Mouse (Mus musculus): ENCODE measurements around the gene Erf.

Gene Erf

GRCm38 (mm10) chr7:25238015-25238706 lies 12.4 kb downstream of the Erf start:
- peak; percentile 95 for DNase-seq (ENCODE audit: low spot score)

- peak; percentile 96 for DNase-seq (ENCODE audit: low spot score)
These were observed 13.1 kb downstream of the Erf start, which contains the start of gene Gsk3a for GRCm38 (mm10) chr7:25237249-25238014. Gene Gsk3a, minus strand, starts transcription at chr7:25237851.

GRCm38 (mm10) chr7:25235526-25235925 lies 15.0 kb downstream of the Erf start:
- DNase-seq (ENCODE audit: low spot score), result no peak

- DNase-seq (ENCODE audit: low spot score), result no peak
These were observed 17.5 kb downstream of the Erf start for GRCm38 (mm10) chr7:25233061-25233460.

- DNase-seq (ENCODE audit: low spot score), result no peak
These were observed 18.4 kb downstream of the Erf start for GRCm38 (mm10) chr7:25232101-25232648.

- DNase-seq (ENCODE audit: low spot score), result no peak
These were observed 19.8 kb downstream of the Erf start for GRCm38 (mm10) chr7:25230690-25231285.

- no peak for DNase-seq (ENCODE audit: low spot score)
These were observed 22.8 kb downstream of the Erf start for GRCm38 (mm10) chr7:25227523-25228300.

GRCm38 (mm10) chr7:25222275-25222967 lies 28.1 kb downstream of the Erf start:
- DNase-seq (ENCODE audit: low spot score), result no peak

GRCm38 (mm10) chr7:25221102-25221883 lies 29.3 kb downstream of the Erf start, which contains the start of gene Zfp526:
Gene Zfp526, plus strand, starts transcription at chr7:25221425.
- DNase-seq (ENCODE audit: low spot score), result peak; percentile 97

- DNase-seq (ENCODE audit: low spot score), result no peak
These were observed 30.0 kb downstream of the Erf start, which contains the start of gene Dedd2 for GRCm38 (mm10) chr7:25220457-25221101. Gene Dedd2, minus strand, starts transcription at chr7:25220615.

- peak; percentile 90 for DNase-seq (ENCODE audit: low spot score)
These were observed 30.7 kb downstream of the Erf start for GRCm38 (mm10) chr7:25219756-25220456.

GRCm38 (mm10) chr7:25219416-25219750 lies 31.2 kb downstream of the Erf start:
- DNase-seq (ENCODE audit: low spot score), result no peak

GRCm38 (mm10) chr7:25218705-25219415 lies 31.7 kb downstream of the Erf start:
- no peak for DNase-seq (ENCODE audit: low spot score)

- DNase-seq (ENCODE audit: low spot score), result no peak
These were observed 32.7 kb downstream of the Erf start for GRCm38 (mm10) chr7:25217653-25218395.

- no peak for DNase-seq (ENCODE audit: low spot score)
These were observed 36.4 kb downstream of the Erf start for GRCm38 (mm10) chr7:25214172-25214571.

- DNase-seq (ENCODE audit: low spot score), result no peak
These were observed 37.5 kb downstream of the Erf start for GRCm38 (mm10) chr7:25213099-25213498.

- DNase-seq (ENCODE audit: low spot score), result no peak
These were observed 40.1 kb downstream of the Erf start for GRCm38 (mm10) chr7:25210482-25210881.

GRCm38 (mm10) chr7:25209161-25209622 lies 41.4 kb downstream of the Erf start:
- no peak for DNase-seq (ENCODE audit: low spot score)

Data from left cerebral cortex, adult 11 months (tissue).